Mouse (Mus musculus) gastrocnemius, postnatal 10 days (tissue): ENCODE data around the gene Lrrc1. TPM values are rescaled to one million over a fixed set of nuclear protein-coding genes. Genes with fewer than 3 reads are reported as not detected.

Source experiments
- DNase-seq: peaks from one replicate; pipeline ENCODE4 v3.0.0; 2021; ENCODE audit warnings: mixed read lengths
- total RNA-seq, 2 experiments: library from RNA; stranded (reverse); gene quantifications; 2 replicates each; pipeline ENCODE4 v1.2.3; 2021

Lrrc1 gene
- total RNA-seq, 2 experiments from 2014 or later = 2.6 to 3.4 TPM

DNA sequence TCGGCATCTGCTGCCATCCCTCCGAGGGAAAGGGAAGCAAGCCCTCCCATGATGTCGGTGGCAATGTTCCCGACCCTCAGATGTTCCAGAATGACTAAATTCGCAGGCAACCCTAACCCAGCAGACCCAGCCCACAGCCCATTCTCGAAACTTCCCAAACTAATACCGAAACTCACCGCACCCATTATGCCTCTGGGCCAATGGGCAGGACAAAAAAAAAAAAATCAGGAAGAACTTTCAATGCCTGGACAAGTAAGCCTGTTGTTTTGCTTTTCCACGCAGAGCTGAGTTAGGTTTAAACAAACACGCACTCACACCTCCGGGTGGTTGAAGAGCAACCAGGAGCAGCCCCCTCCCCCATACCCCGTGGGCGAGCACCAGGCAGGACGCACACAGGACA, 118.6 kb downstream of the Lrrc1 start:
- DNase-seq = no peak

DNA sequence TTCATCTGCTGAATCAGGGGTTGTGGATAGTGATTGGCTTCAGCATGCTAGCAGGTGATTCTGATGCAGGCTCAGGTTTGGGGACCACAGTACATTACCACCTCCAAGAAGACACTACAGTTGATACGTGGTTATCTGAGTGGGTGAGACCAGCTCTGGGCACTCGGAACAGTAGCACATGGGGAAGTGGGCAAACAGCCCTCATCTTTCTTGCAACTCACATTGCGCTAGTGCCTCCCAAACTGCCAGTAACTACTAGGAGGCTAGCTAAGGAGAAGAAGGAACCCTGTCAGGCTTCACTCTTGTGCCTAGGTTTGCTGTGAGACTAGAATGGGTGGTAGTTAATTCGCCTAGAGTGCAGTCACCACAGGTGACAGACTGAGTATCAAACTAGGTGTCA, 119.1 kb downstream of the Lrrc1 start:
- DNase-seq = no peak

DNA sequence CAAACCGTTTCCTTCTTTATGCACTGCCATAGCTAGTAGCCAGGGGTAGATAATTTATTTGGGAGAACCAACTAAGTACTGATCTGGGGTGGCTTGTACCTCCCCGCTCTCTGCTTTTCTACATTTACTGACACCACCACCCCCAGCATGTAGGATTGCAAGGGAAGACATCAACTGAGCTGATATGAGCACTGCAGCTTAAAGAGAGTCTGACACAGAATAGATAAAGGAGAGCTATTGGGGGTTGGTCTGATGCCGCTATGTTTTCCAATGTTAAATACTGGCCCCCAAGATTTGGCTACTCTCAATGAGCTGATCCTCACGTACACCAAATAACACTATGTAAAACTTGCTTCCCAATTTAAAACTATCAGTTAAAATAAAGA, 124.5 kb downstream of the Lrrc1 start:
- no peak for DNase-seq

DNA sequence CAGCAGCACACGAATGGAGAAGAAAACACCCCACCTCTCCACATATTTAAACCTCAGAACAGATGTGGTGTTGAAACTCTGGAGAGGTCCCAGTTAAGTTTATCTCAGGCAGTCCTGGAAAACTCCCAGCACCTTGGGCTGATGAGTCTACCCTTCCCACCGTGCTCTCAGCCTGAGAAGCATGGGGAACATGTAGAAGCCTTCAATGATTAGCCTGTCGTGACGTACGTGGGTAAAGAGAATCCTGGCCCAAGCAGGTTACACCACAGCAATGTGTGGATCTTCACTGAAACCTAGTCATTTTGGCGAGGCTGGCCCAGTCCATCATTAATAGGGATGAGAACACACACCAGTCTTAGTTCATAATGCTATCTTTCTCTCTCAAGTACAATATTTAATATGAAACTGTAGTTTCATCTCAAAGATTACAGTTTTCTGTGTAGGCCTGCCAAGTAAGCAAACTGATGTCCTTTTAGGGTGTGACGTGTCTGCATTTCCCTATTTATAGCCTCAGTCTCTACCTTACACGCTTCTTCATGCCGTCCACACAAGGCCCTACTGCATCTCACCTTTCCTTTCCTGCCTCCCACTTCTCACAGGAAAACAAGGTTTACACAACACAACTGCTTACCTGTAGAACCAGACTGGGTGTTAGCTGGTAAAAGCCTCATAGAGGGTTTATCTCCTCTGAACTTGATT, 125.0 kb downstream of the Lrrc1 start:
- no peak for DNase-seq

DNA sequence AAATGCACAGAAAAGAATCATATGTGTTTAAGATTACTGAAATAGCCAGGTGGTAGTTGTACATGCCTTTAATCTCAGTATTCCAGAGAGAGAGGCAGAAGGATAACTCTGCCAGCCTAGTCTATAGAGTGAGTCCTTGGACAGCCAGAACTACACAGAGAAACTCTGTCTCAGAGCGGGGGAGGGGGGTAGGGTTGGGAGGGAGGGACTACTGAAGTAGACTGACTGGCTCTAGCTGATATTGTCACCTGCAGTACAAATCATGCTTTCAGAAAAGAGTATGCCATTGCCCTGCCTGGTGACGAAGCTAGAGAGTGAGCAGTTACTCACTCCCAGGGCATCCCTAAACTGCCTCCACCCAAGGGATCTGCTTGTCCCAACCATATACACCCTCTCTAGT, 125.9 kb downstream of the Lrrc1 start:
- DNase-seq = no peak

DNA sequence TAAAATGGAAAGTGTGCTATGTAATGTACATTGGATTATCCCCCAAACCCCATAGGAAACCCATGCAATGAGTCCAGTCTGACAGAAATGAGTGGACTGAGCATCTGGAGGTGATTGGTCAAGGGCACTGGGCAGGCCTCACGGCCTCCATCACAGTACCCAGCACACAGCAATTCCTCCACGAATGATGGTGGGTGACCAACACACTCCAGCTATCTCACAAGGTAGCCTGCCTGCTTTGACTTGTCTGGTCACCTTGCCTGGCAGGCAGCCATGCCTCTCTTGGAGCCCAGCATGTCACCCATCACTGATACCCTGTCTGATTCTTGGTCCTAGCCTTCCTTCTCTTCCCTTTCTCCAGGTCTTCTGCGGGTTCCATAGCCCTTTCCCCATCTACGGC, 128.2 kb downstream of the Lrrc1 start:
- no peak for DNase-seq

DNA sequence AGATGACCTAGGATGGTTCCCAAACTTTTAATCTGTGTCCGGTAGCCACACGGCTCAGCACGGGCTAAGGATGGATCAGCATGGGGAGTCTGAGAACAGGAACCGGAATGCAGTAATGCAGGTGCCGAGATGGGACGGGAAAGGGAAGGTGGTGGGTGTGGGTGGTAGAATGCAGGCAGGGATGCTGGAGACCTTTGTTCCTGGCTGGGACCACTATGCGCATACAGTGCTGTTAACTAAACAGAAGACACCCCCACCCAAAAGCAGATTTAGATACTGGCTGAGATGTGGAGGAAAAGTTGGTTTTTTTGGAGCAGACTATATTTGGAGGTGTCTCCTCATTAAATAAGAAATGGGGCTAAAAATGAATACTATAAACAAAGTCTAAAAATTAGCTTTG, 128.7 kb downstream of the Lrrc1 start:
- no peak for DNase-seq

DNA sequence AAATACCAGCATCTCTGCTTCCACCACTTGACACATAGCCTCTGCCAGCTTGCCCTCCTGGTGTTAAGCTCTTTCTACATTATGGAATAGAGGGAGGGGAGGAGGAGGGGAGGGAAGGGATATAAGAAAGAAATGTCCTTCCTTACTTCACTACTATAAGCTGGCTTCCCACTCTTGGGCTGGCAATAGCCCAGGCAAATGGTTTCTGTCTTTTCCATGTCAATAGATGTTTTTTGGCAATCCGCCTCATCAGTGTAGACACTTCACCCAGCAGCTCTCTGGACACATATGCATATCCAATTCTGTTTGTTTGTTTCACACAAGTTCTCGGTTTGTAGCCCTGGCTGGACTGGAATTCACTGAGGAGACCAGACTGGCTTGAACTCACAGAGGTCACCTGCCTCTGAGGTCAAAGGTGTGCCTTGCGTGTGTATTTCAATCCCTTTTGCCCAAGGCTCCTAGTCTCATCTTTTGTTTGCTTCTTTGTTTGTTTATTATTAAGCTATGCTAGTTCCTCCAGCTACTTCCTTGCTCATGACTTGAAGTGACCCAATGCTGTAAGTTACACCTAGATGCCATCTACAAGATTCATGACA, 132.7 kb downstream of the Lrrc1 start:
- no peak for DNase-seq

DNA sequence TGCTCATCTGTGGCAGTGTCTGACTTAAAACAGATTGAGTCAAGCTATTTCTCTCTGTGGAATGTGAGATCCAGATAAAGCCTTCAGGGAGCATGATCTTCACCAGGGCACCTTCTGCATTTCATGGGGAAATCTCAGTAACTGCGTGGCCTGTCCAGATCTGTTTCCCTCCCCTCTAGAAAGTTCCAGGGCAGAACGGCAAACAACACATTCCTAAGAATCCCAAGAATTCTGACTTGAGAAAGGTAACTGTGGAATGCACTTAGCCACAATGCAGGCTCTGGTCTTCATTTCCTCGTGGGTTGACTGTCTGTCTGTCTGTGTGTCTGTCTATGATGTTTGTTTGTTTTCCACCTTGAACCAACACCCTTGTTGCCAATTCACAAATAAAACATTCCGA, 133.7 kb downstream of the Lrrc1 start:
- no peak for DNase-seq

DNA sequence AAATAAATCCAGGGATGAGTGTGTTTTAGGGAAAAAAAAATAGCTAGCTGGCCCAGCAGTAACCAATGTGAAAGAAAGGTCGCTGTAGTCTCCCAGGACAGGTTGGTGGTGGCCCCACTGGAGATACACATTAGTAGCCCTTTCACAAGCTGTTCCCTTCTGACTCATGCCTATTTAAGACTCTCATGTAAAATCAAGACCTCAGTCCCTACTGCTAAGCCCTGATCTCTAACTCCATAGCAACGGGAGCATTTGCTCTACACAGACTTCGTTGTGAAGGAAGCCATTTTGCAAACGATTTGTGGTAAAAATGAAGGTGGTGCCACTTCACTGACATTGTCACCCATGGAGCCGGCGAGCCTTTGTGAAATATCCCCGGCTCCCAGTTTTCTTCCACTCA, 134.1 kb downstream of the Lrrc1 start:
- no peak for DNase-seq

DNA sequence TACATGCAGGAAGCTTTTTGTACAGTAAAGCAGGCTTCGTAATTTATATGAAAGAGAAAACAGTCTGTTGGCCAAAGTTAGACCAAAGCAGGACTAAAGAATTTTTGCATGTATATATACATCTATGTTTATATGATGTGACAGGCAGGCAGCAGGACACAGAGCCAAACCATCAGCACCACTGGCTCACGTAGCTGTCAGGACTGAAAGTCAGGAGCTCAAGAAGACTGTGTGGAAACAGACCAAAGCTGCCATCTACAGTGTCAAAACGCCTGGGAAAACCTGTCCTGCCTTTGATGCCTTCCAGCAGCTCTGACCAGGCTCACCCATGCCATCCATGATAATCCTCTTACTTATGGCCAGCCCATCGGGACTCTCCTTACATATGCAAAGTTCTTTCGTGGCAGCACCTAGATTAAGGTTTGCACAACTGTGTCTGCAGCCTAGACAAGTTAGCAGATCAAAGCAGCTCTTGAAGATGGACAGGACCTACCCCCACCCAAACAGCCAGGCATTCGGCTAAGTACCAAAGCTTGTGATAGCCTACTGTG, 136.5 kb downstream of the Lrrc1 start:
- DNase-seq = no peak

DNA sequence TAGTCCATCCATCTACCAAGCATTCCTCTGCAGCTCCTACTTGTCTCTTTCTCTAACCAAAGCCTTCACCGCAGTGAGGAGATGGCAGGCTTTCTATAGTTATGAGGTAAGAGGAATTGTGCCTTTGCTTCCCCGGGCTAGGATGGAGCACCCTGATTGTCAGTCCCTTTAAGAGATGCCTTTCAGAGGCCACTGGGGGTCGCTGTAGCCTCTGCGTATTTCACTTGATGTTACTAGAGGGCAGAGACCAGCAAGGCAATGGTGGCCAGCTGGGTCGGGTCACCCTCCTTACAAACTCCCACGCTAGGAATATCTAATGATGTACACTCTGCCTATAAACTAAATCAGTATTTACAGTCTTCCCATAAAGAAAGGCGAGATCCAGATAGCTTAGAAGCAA, 137.8 kb downstream of the Lrrc1 start:
- DNase-seq = peak; percentile 31

DNA sequence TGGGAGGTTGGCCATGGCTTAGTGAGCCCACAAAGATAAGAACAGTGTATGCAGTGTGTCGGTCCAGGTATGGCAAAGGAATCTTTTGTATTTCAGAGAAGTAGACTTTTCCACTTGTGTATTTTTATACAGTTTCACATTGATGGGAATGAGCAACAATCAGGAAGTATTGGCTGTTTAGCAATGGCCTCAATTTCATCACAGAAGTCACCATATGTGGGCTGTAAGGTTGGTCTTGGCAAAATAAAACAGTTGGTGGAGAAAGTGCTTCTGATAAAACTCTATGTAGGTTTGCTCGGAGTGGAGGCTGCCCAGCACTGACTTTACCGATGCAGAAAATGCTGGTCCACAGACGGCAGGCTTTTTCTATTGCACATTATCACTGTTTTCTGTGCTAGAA, 140.2 kb downstream of the Lrrc1 start:
- no peak for DNase-seq

DNA sequence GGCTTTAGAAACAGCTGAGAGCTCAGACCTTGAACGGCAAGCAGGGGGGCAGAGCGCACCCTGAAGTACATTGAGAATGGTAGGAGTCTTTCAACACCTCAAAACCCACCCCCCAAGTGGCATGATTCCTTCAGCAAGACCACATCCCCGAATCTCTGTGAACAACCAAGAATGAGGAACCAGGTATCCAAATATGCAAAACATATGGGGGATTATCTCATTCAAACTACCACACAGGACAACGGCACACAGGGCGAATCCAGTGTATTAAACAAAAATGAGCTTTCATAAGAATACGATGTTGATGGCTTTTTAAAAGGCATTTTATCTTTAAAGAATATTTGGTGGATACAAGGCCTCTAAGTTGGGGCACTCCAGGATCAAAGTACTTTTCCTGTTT, 140.7 kb downstream of the Lrrc1 start:
- DNase-seq = no peak

DNA sequence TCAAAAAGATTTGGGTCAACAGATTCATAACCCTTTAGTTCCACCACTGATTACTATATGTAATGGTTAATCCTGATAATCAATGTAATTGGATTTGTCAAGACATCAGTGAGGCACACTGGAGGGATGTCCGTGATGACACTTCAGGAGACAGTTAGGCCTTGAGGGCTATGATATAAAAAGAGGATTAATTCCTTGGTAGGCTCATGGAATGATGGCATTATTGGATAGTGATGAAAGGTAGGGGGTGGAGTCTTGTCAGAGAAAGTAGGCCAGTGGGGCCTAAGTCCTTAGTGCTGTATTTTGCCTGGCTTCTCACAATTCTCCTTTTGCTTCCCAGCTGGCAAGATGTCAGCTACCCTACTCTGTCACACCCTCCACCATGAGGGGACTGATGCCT, 141.7 kb downstream of the Lrrc1 start:
- DNase-seq = no peak

DNA sequence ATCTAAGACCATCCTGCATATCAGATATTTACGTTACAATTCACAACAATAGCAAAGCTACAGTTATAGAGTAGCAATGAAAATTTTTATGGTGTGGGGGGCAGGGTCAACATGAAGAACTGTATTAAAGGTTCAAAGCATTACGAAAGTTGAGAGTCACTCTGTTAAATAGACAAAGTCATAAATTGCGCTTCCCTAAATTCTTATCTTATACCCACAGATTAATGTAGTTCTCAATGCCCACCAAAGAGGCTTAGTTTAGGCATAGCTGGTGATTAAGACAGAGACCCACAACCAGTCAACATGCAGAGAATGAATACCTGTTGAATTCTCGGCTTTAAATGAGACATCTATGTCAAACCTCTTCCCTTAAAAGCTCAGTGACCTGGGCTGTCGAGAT, 144.9 kb downstream of the Lrrc1 start:
- no peak for DNase-seq

DNA sequence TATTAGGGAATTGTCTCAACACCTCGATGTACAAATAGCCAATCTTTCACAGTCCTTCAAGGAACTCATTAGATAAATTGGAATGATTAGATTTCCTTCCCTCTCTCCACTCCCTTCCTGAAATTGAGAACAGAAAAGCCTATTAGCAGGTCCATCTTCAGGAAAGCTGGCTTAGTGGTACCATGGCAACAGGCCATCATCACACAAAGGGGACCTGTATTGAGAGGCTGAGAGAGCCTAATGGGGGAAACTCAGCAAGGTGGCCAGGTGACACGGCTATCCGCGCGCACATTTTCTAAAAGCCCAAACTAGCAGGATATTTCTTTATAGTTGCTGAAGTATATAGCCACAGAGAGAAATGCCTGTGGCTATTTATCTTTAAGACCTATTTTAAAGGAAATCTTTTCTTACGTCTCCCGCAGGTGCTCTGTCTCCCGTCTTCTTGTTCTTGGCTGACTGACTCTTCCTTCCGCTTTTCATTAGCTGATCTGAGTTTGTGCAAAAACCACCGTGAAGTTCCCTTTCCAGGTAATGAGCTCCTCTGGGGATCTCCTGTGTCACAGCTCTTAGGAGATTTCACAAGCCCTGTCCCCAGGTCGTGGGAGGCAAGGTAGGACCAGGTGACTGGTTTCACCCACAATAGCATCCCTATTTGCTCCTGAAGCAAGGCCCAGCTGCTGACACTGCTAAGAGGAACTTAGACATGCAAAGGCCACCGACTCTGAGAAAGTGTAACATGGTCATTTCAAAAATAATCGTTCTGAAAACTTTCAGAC, 145.6 kb downstream of the Lrrc1 start:
- DNase-seq = no peak

DNA sequence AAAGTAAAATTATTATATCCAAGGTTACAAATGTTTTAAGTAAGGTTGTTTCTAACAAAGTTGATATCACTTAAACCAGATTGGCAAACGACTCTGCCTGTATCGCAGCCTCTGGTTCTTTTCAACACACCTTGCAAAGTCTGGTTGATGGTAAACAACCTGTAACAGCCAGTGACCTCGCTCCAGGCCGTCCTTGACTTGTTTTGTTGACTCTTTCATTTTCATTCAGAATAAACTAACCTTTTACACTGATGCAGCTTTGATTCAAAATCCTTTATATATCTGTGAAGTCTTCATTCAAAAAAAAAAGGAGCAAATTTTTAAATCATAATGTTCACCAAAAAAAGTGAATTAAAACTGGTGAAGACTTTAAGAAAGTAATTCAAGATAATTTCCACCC, 147.6 kb downstream of the Lrrc1 start:
- DNase-seq = no peak

DNA sequence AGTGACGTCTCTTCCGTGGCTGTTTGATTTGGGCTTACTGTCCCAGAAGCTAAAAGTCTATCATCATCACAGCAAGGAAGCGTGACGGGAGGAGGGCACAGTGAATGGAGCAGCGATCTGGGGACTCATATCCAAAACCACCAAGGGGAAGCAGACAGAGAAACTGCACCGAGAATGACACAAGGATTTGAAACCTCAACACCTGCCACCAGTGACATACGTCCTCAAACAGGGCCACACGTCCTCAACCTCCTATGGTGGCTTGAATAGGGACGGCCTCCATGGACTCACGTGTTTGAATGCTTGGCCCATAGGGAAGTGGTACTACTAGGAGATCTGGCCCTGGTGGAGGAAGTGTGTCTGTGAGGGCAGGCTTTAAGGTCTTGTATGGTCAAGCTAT, 153.4 kb downstream of the Lrrc1 start:
- no peak for DNase-seq

DNA sequence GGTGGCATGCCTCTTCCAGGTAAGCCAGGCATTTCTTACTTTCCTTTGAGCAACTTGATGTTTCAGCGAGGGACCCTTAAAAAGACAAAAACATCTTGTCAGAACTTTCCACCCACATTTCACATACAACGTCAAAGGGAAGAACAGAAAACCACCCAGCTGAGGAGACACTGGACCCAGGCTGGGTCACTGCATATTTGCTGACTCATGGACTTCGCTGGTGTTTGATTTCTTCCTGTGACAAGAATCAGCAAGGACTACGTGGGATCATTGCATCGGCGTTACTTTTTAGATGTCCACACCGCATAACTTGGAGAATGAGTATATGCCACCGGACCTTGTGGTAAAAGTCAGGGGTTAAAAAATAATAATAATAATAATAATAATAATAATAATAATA, 155.7 kb downstream of the Lrrc1 start:
- no peak for DNase-seq

DNA sequence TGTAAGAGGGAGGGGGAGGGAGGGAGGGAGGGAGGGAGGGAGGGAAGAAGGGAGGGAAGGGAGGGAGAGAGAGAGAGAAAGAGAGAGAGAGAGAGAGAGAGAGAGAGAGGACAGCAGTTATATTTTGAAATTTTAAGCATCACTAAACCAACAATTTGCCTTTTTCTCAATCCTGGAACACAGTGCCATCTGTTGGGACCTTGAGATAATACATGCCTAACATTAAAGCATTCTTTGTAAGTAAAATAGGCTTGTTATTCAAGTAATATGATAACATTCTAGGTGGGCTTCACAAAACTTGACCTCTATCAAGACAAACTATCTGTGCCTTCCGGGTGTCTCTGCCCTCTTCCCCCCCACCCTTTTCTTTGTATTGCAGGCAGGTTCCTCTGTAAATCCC, 157.9 kb downstream of the Lrrc1 start:
- DNase-seq = no peak

DNA sequence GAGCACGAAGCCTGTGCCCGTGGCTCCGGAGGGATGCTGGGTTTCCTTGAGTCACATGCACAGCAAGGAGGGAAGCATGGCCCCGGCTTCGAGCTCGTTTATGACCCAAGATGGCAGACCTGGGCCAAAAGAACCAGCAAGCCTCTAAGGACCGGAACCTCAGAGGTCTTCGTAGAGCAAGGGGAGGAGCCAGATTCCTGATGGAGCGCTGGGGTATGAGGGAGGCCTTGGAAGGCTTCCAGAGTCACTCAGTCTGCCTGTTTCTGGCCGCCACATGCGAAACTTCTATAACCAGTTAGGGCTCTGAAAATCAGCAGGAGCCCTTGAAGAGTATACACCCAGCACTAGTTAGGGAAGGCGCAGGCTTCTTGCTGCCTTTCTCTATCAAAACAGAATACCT, 159.1 kb downstream of the Lrrc1 start:
- DNase-seq = peak; percentile 10

DNA sequence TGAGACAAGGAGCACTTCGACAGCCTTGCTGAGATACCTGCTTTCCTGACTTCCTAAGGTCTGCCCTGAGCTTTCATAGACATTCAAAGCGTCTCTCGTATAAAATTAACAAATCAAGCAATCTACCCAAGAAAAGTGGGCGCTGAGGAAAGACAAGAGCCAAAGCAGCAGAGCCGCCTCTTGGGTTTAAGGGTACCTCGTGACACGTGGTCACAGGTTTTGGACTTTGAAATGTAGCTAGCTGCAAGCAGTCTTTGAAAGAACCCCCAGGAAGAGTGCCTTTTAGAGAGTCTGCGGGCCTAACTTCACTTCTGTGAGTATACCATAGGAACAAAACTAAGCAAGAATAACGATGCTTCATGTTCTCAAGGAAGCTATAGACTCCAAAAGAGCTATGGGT, 160.0 kb downstream of the Lrrc1 start:
- no peak for DNase-seq

DNA sequence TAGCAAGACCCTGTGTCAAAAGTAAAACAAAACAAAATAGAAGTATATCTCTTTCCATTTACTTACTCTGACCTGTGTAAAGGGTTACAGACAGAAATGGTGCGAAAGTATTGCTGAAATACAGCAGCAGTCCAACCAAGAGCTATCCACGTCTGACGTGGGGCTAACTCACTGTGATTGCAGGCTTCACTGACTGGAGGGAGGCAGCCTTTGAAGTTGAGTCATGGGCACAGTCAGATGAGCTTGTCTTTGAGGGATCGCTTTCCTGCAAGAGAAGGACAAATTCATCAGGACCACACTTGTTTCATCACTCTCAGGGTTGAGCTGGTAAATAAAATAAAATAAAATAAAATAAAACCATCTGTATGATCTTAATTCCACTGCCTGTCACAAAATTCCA, 160.7 kb downstream of the Lrrc1 start:
- DNase-seq = no peak
